Mouse (Mus musculus) kidney, adult 2 months (tissue): ENCODE results near the gene Tnfsf12.

ENCODE experiments used
- CTCF ChIP-seq: fragments of 200-500 bp; conservative IDR thresholded peaks from 2 replicates; pipeline ENCODE4 v1.5.1; 2011; ENCODE audit warnings: low read depth, mild to moderate bottlenecking, control low read depth, low read length, moderate library complexity, mixed read lengths; ENCODE audit not compliant: insufficient read depth, insufficient read length
- POLR2A ChIP-seq: fragments of 200-500 bp; IDR thresholded peaks from one replicate; pipeline ENCODE4 v1.6.1; 2011; ENCODE audit warnings: low read depth, low read length, control low read depth

- TF ChIP-seq POLR2A (no peak), CTCF (no peak)
Observed at GRCm38 (mm10) chr11:69666665-69667005, 29.0 kb downstream of the Tnfsf12 start.
